Mouse (Mus musculus): ENCODE measurements at regions not wholly inside any gene's neighbourhood (a gene's known extent, or its start where the extent isn't known, plus 50 kb on each side); places are given as distances from the start of the nearest gene placed in this dataset.

- DNase-seq, result peak; percentile 3
Measured at GRCm38 (mm10) chr12:23968968-23969367, 128.1 kb downstream of the 9030624G23Rik start.
